22 mouse cellular contexts compared by ENCODE assay signal in genomic region chr11:76154200-76154599, GRCm38 (mm10). TPM values are rescaled to one million over a fixed set of nuclear protein-coding genes. Genes with fewer than 3 reads are reported as not detected.
DNase-seq lines count a peak whose midpoint lies in the region; ATAC-seq and TF ChIP-seq lines count a peak whose summit lies in the region.
"Had no signal": no experiment of that assay in that cellular context is flagged by ENCODE, and none has a peak within 500 bp of the region (broad histone marks: within the 10 kb centered on the region; RNA-seq: fewer than 3 reads in every experiment).

No protein-coding gene starts in this region.

- H3K9me3 ChIP-seq in MEL (replicated peaks; ENCODE audit: insufficient read depth, low read length), result no peaks in the 10 kb centered on the region
- no peaks in the 10 kb centered on the region for H3K9me3 ChIP-seq in liver, embryonic 12.5 days (replicated peaks)
- H3K9me3 ChIP-seq: G1E had no signal

- H3K79me2 ChIP-seq in MEL (ENCODE audit: control insufficient read depth, insufficient read depth, low read length, poor library complexity), result no peaks in the 10 kb centered on the region

- DNase-seq in MEL (ENCODE audit: low read depth, low spot score), result peak; percentile 71
- no peak for DNase-seq in ovary, postnatal 36 days (ENCODE audit: low spot score)
- DNase-seq in lung, postnatal 4 days, result no peak
- DNase-seq: adrenal gland, adult 2 months; adrenal gland, adult 8-10 months; adrenal gland, postnatal 10 days; adrenal gland, postnatal 14 days; adrenal gland, postnatal 25 days; adrenal gland, postnatal 36 days; B cell, adult 2 months; cerebellum, adult 11 months; cerebellum, adult 11-12 months; cerebellum, adult 18-20 months; cerebellum, adult 2 months had no signal

- peak; percentile 20 to 39; a peak in 3 of 4 replicates for TF ChIP-seq EP300 in MEL (IDR thresholded peaks at IDR 0.05; ENCODE audit: low read depth in 1 of 2, low read length in 2 of 2)

- no peak for TF ChIP-seq POLR2A in MEL (IDR thresholded peaks at IDR 0.05; ENCODE audit: control insufficient read depth in 1 of 2, insufficient read depth in 1 of 2, low read depth in 1 of 2, low read length in 2 of 2, poor library complexity in 1 of 2)
- TF ChIP-seq POLR2A in embryonic fibroblast, embryonic 13.5 days (IDR thresholded peaks at IDR 0.05; ENCODE audit: low read depth, low read length), result no peak; the same call in 1 of the 2 replicates

- H3K27ac ChIP-seq in MEL (ENCODE audit: control insufficient read depth, low read depth, low read length), result peak overlapping the region; percentile 13
- H3K27ac ChIP-seq in embryonic fibroblast, embryonic 13.5 days (ENCODE audit: insufficient read depth, low read length), result peak overlapping the region; percentile 89
- no peak overlapping the region for H3K27ac ChIP-seq in liver, embryonic 12.5 days

- no peak for TF ChIP-seq CTCF in MEL (IDR thresholded peaks at IDR 0.05 in 2 of 3, conservative IDR thresholded peaks at IDR 0.05 in 1 of 3; ENCODE audit: control insufficient read depth in 1 of 3, insufficient read depth in 1 of 3, low read depth in 2 of 3, low read length in 3 of 3, poor library complexity in 1 of 3, severe bottlenecking in 1 of 3)
- no peak for TF ChIP-seq CTCF in embryonic fibroblast, embryonic 13.5 days (IDR thresholded peaks at IDR 0.05; ENCODE audit: borderline replicate concordance, insufficient read depth, low read length)

- no peak overlapping the region for H3K4me3 ChIP-seq in MEL (ENCODE audit: control insufficient read depth in 1 of 2, insufficient read depth in 1 of 2, low read depth in 2 of 2, low read length in 2 of 2)
- H3K4me3 ChIP-seq in embryonic fibroblast, embryonic 13.5 days (ENCODE audit: insufficient read depth, low read length), result no peak overlapping the region
- no peak overlapping the region for H3K4me3 ChIP-seq in liver, embryonic 12.5 days

- H3K27me3 ChIP-seq in MEL (ENCODE audit: control insufficient read depth in 1 of 2, insufficient read depth in 2 of 2, low read length in 2 of 2), result no peaks in the 10 kb centered on the region
- no peaks in the 10 kb centered on the region for H3K27me3 ChIP-seq in liver, embryonic 12.5 days (replicated peaks)
- H3K27me3 ChIP-seq: CH12.LX, Patski had no signal

- no peak overlapping the region for H3K4me2 ChIP-seq in liver, embryonic 12.5 days

- 0 out of 2 replicates have a peak, but pooled peaks have one; percentile 20 for ATAC-seq in megakaryocyte progenitor cell, adult 5-6 weeks (replicated peaks; ENCODE audit: poor library complexity)
- ATAC-seq in liver, embryonic 12.5 days, result no peak
- ATAC-seq: activated CD4-positive, CD25-positive, alpha-beta regulatory T cell, adult 4 months; CD4-positive, CD25-positive, alpha-beta regulatory T cell, adult 4 months; Patski had no signal

- H3K36me3 ChIP-seq in MEL (ENCODE audit: control insufficient read depth in 1 of 2, insufficient read depth in 2 of 2, low read length in 2 of 2), result peaks cover 0 to 20% of the 10 kb centered on the region in 2 experiments; a peak in 2 of 4 replicates
- H3K36me3 ChIP-seq in liver, embryonic 12.5 days, result peaks cover 22% of the 10 kb centered on the region

- no peak overlapping the region for H3K9ac ChIP-seq in MEL (ENCODE audit: control insufficient read depth, low read depth, low read length, poor library complexity, severe bottlenecking)
- no peak overlapping the region for H3K9ac ChIP-seq in liver, embryonic 12.5 days

- TF ChIP-seq RAD21 in MEL (IDR thresholded peaks at IDR 0.05; ENCODE audit: low read depth, low read length), result no peak

- WGBS in liver, embryonic 12.5 days (ENCODE audit: insufficient replicate concordance), result 76% methylated on average over 2 of the region's 2 CpGs

- H3K4me1 ChIP-seq in MEL (ENCODE audit: control insufficient read depth in 1 of 2, insufficient read depth in 2 of 2, low read length in 2 of 2), result peaks cover 8 to 10% of the 10 kb centered on the region in 2 experiments
- peaks cover 27% of the 10 kb centered on the region for H3K4me1 ChIP-seq in embryonic fibroblast, embryonic 13.5 days (ENCODE audit: control insufficient read depth, insufficient read depth, low read length)
- no peaks in the 10 kb centered on the region for H3K4me1 ChIP-seq in liver, embryonic 12.5 days

TF ChIP-seq in MEL, 35 proteins besides CTCF, POLR2A, EP300 and RAD21:
- TF ChIP-seq BHLHE40 (IDR thresholded peaks at IDR 0.05; ENCODE audit: borderline replicate concordance, low read depth, low read length), result no peak
- peak; percentile 29; the same call in 1 of the 2 replicates for TF ChIP-seq SIN3A (IDR thresholded peaks at IDR 0.05; ENCODE audit: low read length)
- TF ChIP-seq GATA1 (IDR thresholded peaks at IDR 0.05; ENCODE audit: low read depth, low read length), result peak; percentile 72
- no peak for TF ChIP-seq TCF12 (IDR thresholded peaks at IDR 0.05; ENCODE audit: low read depth, low read length)
- no peak for TF ChIP-seq HCFC1 (IDR thresholded peaks at IDR 0.05; ENCODE audit: low read depth, low read length)
- 0 out of 2 replicates have a peak, but pooled peaks have one; percentile 9 for TF ChIP-seq RCOR1 (IDR thresholded peaks at IDR 0.05; ENCODE audit: low read depth, low read length)
- no peak for TF ChIP-seq MYB (IDR thresholded peaks at IDR 0.05; ENCODE audit: low read depth, low read length)
- no peak for TF ChIP-seq ZKSCAN1 (IDR thresholded peaks at IDR 0.05; ENCODE audit: low read depth, low read length)
- no peak for TF ChIP-seq ZMIZ1 (IDR thresholded peaks at IDR 0.05; ENCODE audit: low read depth, low read length)

RNA-seq across cellular contexts. Expression of gene Vps53, which starts 25.2 kb away (rescaled TPM):
- total RNA-seq in MEL (2012; rRNA removed), result 47.2 and 50.4 TPM in 2 replicates
- 10 to 100 TPM in 1 of 2 experiments, not detected in 1; 38.4 TPM for polyA plus RNA-seq in MEL (2012; ENCODE audit: insufficient read depth in 1 of 2, insufficient read length in 2 of 2, low read depth in 1 of 2, low replicate concordance in 2 of 2, missing spikeins in 1 of 2)
- polyA plus RNA-seq in embryonic fibroblast, embryonic 13.5 days (2011; ENCODE audit: insufficient read length, low read depth, missing spikeins), result 40.1 and 40.9 TPM in 2 replicates
- total RNA-seq in megakaryocyte progenitor cell, adult 5-6 weeks (2015), result 35.3 and 37.8 TPM in 2 replicates
- total RNA-seq in megakaryocyte progenitor cell, adult 5-6 weeks (2017), result 35.4 and 58.6 TPM in 2 replicates
- polyA plus RNA-seq in liver, embryonic 12.5 days (2016; fragmentation: Nextera tagmentation; extraction: Ambion mirVana), result 21.2 and 22.9 TPM in 2 replicates

RNA-seq across cellular contexts. Expression of gene Fam57a, which starts 25.3 kb away (rescaled TPM):
- 6.6 and 8.5 TPM in 2 replicates for total RNA-seq in MEL (2012; rRNA removed)
- 1 to 10 TPM in 1 of 2 experiments, not detected in 1; 8.8 TPM for polyA plus RNA-seq in MEL (2012; ENCODE audit: insufficient read depth in 1 of 2, insufficient read length in 2 of 2, low read depth in 1 of 2, low replicate concordance in 2 of 2, missing spikeins in 1 of 2)
- polyA plus RNA-seq in embryonic fibroblast, embryonic 13.5 days (2011; ENCODE audit: insufficient read length, low read depth, missing spikeins), result 17.5 and 20.8 TPM in 2 replicates
- 3.3 and 3.5 TPM in 2 replicates for total RNA-seq in megakaryocyte progenitor cell, adult 5-6 weeks (2015)
- 2.2 and 4.1 TPM in 2 replicates for total RNA-seq in megakaryocyte progenitor cell, adult 5-6 weeks (2017)
- 7.7 and 8.4 TPM in 2 replicates for polyA plus RNA-seq in liver, embryonic 12.5 days (2016; fragmentation: Nextera tagmentation; extraction: Ambion mirVana)
